Mouse (Mus musculus) thymus, adult 2 months (tissue): ENCODE measurements around the gene Pigp.

Experiments used
- CTCF ChIP-seq: fragments of 200-500 bp; IDR thresholded peaks from 2 replicates; pipeline ENCODE4 v1.5.1; 2012; ENCODE audit warnings: mild to moderate bottlenecking, control low read depth, low read length, moderate library complexity, borderline replicate concordance; ENCODE audit not compliant: control insufficient read depth, poor library complexity, insufficient read depth; ENCODE audit errors: extremely low read depth
- POLR2A ChIP-seq: fragments of 200-500 bp; IDR thresholded peaks from 2 replicates; pipeline ENCODE4 v1.6.1; 2012; ENCODE audit warnings: mild to moderate bottlenecking, low read length, control low read depth, moderate library complexity; ENCODE audit not compliant: control insufficient read depth, poor library complexity, insufficient read depth; ENCODE audit errors: extremely low read depth

- TF ChIP-seq POLR2A (no peak), CTCF (no peak)
Measured at GRCm38 (mm10) chr16:94330429-94330828, 41.2 kb downstream of the Pigp start.
